Mouse (Mus musculus): ENCODE data around the gene Selp. TPM values are rescaled to one million over a fixed set of nuclear protein-coding genes. Genes with fewer than 3 reads are reported as not detected.

Gene Selp
- total and polyA plus RNA-seq, 3 experiments, result not detected

DNA sequence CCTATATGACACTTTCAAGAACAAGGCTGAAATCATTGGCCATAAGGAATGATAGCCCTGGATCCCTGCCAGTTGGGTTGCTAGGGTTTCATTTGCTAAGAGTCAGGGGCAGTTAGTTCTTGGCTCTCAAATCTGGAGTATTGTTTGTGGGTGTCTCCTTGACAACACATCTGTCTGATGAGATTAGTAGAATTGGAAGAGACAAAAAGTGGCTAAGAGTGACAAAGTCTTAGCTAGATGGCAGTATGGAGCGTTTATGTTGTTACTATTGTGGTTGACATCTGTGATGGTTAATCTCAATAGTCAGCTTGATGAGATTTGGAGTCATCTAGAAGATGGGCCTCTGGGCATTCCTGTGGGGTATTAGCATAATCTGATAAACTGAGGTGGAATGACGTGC is 16.7 kb upstream of the Selp start:
- TF ChIP-seq NRF1 (IDR thresholded peaks at IDR 0.05; ENCODE audit: insufficient read depth, low read depth, low read length, poor library complexity, severe bottlenecking), result no peak
- TF ChIP-seq CTCF (IDR thresholded peaks at IDR 0.05 in 2 of 3, conservative IDR thresholded peaks at IDR 0.05 in 1 of 3; ENCODE audit: control insufficient read depth in 1 of 3, insufficient read depth in 1 of 3, low read depth in 2 of 3, low read length in 3 of 3, poor library complexity in 1 of 3, severe bottlenecking in 1 of 3), result no peak
- TF ChIP-seq CHD2 (IDR thresholded peaks at IDR 0.05; ENCODE audit: low read length), result no peak
- TF ChIP-seq ZKSCAN1 (IDR thresholded peaks at IDR 0.05; ENCODE audit: low read depth, low read length), result no peak
- TF ChIP-seq MXI1 (IDR thresholded peaks at IDR 0.05; ENCODE audit: low read depth, low read length), result no peak
- no peak for TF ChIP-seq ELF1 (IDR thresholded peaks at IDR 0.05; ENCODE audit: low read depth, low read length)
- no peak for TF ChIP-seq MYB (IDR thresholded peaks at IDR 0.05; ENCODE audit: low read depth, low read length)
- TF ChIP-seq ZMIZ1 (IDR thresholded peaks at IDR 0.05; ENCODE audit: low read depth, low read length), result no peak
- no peak for TF ChIP-seq USF2 (IDR thresholded peaks at IDR 0.05; ENCODE audit: borderline replicate concordance in 1 of 2, insufficient read depth in 1 of 2, low read depth in 1 of 2, low read length in 2 of 2)
- TF ChIP-seq MYC (IDR thresholded peaks at IDR 0.05; ENCODE audit: low read depth, low read length), result no peak
- Histone ChIP-seq H3K79me2 (ENCODE audit: control insufficient read depth, insufficient read depth, low read length, poor library complexity) (no peaks in the 10 kb centered on the region), H3K9ac (ENCODE audit: control insufficient read depth, low read depth, low read length, poor library complexity, severe bottlenecking) (no peak overlapping the region), H3K9me3 (replicated peaks; ENCODE audit: insufficient read depth, low read length) (no peaks in the 10 kb centered on the region), H3K36me3 (ENCODE audit: control insufficient read depth in 1 of 2, insufficient read depth in 2 of 2, low read length in 2 of 2) (no peaks in the 10 kb centered on the region), H3K27ac (ENCODE audit: control insufficient read depth, low read depth, low read length) (no peak overlapping the region), H3K27me3 (ENCODE audit: control insufficient read depth in 1 of 2, insufficient read depth in 2 of 2, low read length in 2 of 2) (peaks cover 13 to 24% of the 10 kb centered on the region in 2 experiments), H3K4me3 (ENCODE audit: control insufficient read depth in 1 of 2, insufficient read depth in 1 of 2, low read depth in 2 of 2, low read length in 2 of 2) (no peak overlapping the region), H3K4me1 (ENCODE audit: control insufficient read depth in 1 of 2, insufficient read depth in 2 of 2, low read length in 2 of 2) (no peaks in the 10 kb centered on the region)
- DNase-seq (ENCODE audit: low read depth, low spot score), result peak; percentile 9

DNA sequence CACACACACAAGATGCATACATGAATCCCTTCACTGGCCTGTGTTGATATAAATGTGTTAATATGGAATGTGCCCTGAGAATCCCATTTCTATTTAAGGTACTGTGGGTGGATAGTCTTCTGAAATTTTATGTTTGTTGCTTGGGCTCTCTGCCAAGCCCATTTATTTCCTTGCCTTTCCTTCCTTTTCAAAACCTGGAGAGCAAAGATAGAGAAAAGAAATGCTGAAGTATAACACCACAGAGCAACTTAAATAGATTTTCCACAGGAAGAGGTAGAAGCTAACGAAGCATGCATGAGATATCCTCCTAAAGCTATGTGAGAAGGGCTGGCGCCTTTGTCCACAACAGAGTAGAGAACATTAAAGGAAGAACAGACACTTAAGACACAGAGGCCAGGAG is 5.3 kb upstream of the Selp start:
- H3K4me1 ChIP-seq (ENCODE audit: control insufficient read depth in 1 of 2, insufficient read depth in 2 of 2, low read length in 2 of 2), result no peaks in the 10 kb centered on the region
- H3K27me3 ChIP-seq (ENCODE audit: control insufficient read depth in 1 of 2, insufficient read depth in 2 of 2, low read length in 2 of 2), result peaks cover 0 to 2% of the 10 kb centered on the region in 2 experiments; a peak in 2 of 4 replicates
- TF ChIP-seq CHD1 (IDR thresholded peaks at IDR 0.05; ENCODE audit: low read depth, low read length) (no peak), TAL1 (IDR thresholded peaks at IDR 0.05; ENCODE audit: low read length) (no peak), POLR2A (IDR thresholded peaks at IDR 0.05; ENCODE audit: control insufficient read depth in 1 of 2, insufficient read depth in 1 of 2, low read depth in 1 of 2, low read length in 2 of 2, poor library complexity in 1 of 2) (no peak), ZKSCAN1 (IDR thresholded peaks at IDR 0.05; ENCODE audit: low read depth, low read length) (no peak), E2F4 (IDR thresholded peaks at IDR 0.05; ENCODE audit: borderline replicate concordance, low read depth, low read length) (no peak), MXI1 (IDR thresholded peaks at IDR 0.05; ENCODE audit: low read depth, low read length) (no peak)
- no peaks in the 10 kb centered on the region; a peak in 1 of 4 replicates for H3K36me3 ChIP-seq (ENCODE audit: control insufficient read depth in 1 of 2, insufficient read depth in 2 of 2, low read length in 2 of 2)
- H3K9ac ChIP-seq (ENCODE audit: control insufficient read depth, low read depth, low read length, poor library complexity, severe bottlenecking), result no peak overlapping the region
- DNase-seq (ENCODE audit: low read depth, low spot score), result peak; percentile 24
- no peak overlapping the region for H3K4me3 ChIP-seq (ENCODE audit: control insufficient read depth in 1 of 2, insufficient read depth in 1 of 2, low read depth in 2 of 2, low read length in 2 of 2)
- no peaks in the 10 kb centered on the region for H3K79me2 ChIP-seq (ENCODE audit: control insufficient read depth, insufficient read depth, low read length, poor library complexity)
- no peaks in the 10 kb centered on the region for H3K9me3 ChIP-seq (replicated peaks; ENCODE audit: insufficient read depth, low read length)
- H3K27ac ChIP-seq (ENCODE audit: control insufficient read depth, low read depth, low read length), result no peak overlapping the region

All from MEL (cell line).